Mouse (Mus musculus) midbrain, embryonic 14.5 days (tissue): ENCODE results near the gene Stard3. TPM values are rescaled to one million over a fixed set of nuclear protein-coding genes. Genes with fewer than 3 reads are reported as not detected.
A peak's percentile ranks its signal among the peaks of the same experiment; 100 is the strongest.

Experiments
- ATAC-seq: fragments of 200-750 bp; cut with Nextera tagmentation; 2 replicates; pipeline ENCODE4 v1.8.0; 2017; ENCODE audit warnings: moderate number of reproducible peaks, moderate library complexity; ENCODE audit not compliant: low FRiP score, low TSS enrichment
- DNase-seq: peaks from one replicate; pipeline ENCODE4 v3.0.0-alpha.2; 2015
- H3K27ac ChIP-seq: fragments of 300-500 bp; sonication (generic); replicated peaks from 2 replicates; pipeline ENCODE4 v1.5.1; 2014; ENCODE audit warnings: mild to moderate bottlenecking, low read depth, low read length, moderate library complexity
- H3K27me3 ChIP-seq: fragments of 300-500 bp; sonication (generic); 2 replicates; pipeline ENCODE4 v1.6.1; 2014; ENCODE audit warnings: low read length, control low read depth, mixed read lengths; ENCODE audit not compliant: control insufficient read depth, insufficient read depth
- H3K36me3 ChIP-seq: fragments of 300-500 bp; sonication (generic); 2 replicates; pipeline ENCODE4 v1.6.1; 2014; ENCODE audit warnings: low read length, control low read depth; ENCODE audit not compliant: control insufficient read depth, insufficient read depth
- H3K4me1 ChIP-seq: fragments of 300-500 bp; sonication (generic); 2 replicates; pipeline ENCODE4 v1.6.1; 2014; ENCODE audit warnings: mild to moderate bottlenecking, antibody characterized with exemption, low read length, control low read depth; ENCODE audit not compliant: control insufficient read depth, insufficient read depth
- H3K4me2 ChIP-seq: fragments of 300-500 bp; sonication (generic); 2 replicates; pipeline ENCODE4 v1.6.1; 2014; ENCODE audit warnings: mild to moderate bottlenecking, low read length, moderate library complexity
- H3K4me3 ChIP-seq: fragments of 300-500 bp; sonication (generic); replicated peaks from 2 replicates; pipeline ENCODE4 v1.5.1; 2014; ENCODE audit warnings: low read depth, low read length
- H3K9ac ChIP-seq: fragments of 300-500 bp; sonication (generic); replicated peaks from 2 replicates; pipeline ENCODE4 v1.6.1; 2014; ENCODE audit warnings: mild to moderate bottlenecking, low read length, moderate library complexity
- H3K9me3 ChIP-seq: fragments of 300-500 bp; sonication (generic); 2 replicates; pipeline ENCODE4 v1.6.1; 2016; ENCODE audit warnings: low read length, control low read depth, mixed read lengths; ENCODE audit not compliant: control insufficient read depth
- WGBS: fragments of 180-500 bp; shearing (Covaris S2); extraction: QIAGEN DNeasy Blood & Tissue Kit; methylation state at CpG from one replicate; pipeline ENCODE4 v1.1.7; 2014; 5-methylcytosine and 5-hydroxymethylcytosine counted together
- polyA plus RNA-seq: library from polyadenylated mRNA; unstranded; fragments of >200 nt; fragmentation: Nextera tagmentation; extraction: Ambion mirVana; gene quantifications from 2 replicates; pipeline ENCODE4 v1.2.1, GENCODE M21; 2014

The Stard3 gene
- polyA plus RNA-seq, 1 experiment from 2014 or later = 36.0 TPM

- Histone ChIP-seq H3K4me2 (no peak overlapping the region), H3K4me1 (peaks cover 12% of the 10 kb centered on the region; the same call in 1 of the 2 replicates), H3K27me3 (peaks cover 94% of the 10 kb centered on the region), H3K27ac (no peak overlapping the region), H3K9me3 (no peaks in the 10 kb centered on the region), H3K36me3 (no peaks in the 10 kb centered on the region), H3K4me3 (no peak overlapping the region), H3K9ac (no peak overlapping the region)
- 85% methylated on average over 3 of the region's 3 CpGs for WGBS
- no peak for ATAC-seq
- no peak for DNase-seq
These were observed 26.0 kb upstream of the Stard3 start for GRCm38 (mm10) chr11:98332186-98332585.

DNA sequence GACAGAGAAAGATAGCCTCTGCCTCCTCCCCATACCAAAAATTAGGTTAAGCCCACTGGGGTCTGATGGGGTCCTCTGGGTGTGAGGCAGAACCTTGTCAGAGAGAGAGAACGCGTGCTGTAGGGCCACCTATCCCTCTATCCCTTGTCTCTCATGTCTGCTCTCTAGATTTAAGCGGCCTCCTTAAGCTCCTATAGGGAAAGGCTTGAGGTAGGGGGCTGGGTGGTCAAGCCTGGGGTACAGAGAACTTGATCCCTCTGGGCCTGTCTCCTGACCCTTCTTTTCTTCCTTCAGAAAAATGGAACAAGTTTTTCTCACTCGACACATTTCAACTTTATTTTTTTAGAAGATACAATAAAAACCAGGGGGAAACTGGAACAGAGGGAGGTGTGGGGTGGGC, 25.3 kb upstream of the Stard3 start:
- ATAC-seq (no peak), DNase-seq (no peak)
- no peaks in the 10 kb centered on the region for H3K36me3 ChIP-seq
- no peaks in the 10 kb centered on the region for H3K9me3 ChIP-seq
- peaks cover 94% of the 10 kb centered on the region for H3K27me3 ChIP-seq
- H3K4me3 ChIP-seq = no peak overlapping the region
- no peak overlapping the region for H3K27ac ChIP-seq
- H3K9ac ChIP-seq = no peak overlapping the region
- 0 out of 2 replicates have a peak, but pooled peaks cover 9% of the 10 kb centered on the region for H3K4me1 ChIP-seq
- 72% methylated on average over 4 of the region's 4 CpGs for WGBS
- H3K4me2 ChIP-seq = no peak overlapping the region

- no peak for DNase-seq
- no peak overlapping the region for H3K4me3 ChIP-seq
- ATAC-seq = no peak
- H3K9me3 ChIP-seq = no peaks in the 10 kb centered on the region
- no peaks in the 10 kb centered on the region for H3K36me3 ChIP-seq
- H3K27ac ChIP-seq = no peak overlapping the region; the same call in 1 of the 2 replicates
- no peak overlapping the region for H3K4me2 ChIP-seq
- peaks cover 9% of the 10 kb centered on the region; the same call in 1 of the 2 replicates for H3K4me1 ChIP-seq
- no peak overlapping the region for H3K9ac ChIP-seq
- H3K27me3 ChIP-seq = peaks cover 94% of the 10 kb centered on the region
- 74% methylated on average over 10 of the region's 10 CpGs for WGBS
These were observed 24.9 kb upstream of the Stard3 start for GRCm38 (mm10) chr11:98333263-98333696.

GRCm38 (mm10) chr11:98333981-98334741, 24.0 kb upstream of the Stard3 start:
- H3K4me1 ChIP-seq = peaks cover 15% of the 10 kb centered on the region; the same call in 1 of the 2 replicates
- under 1% methylated on average over 39 of the region's 41 CpGs for WGBS
- no peaks in the 10 kb centered on the region for H3K9me3 ChIP-seq
- peak overlapping the region; percentile 58 for H3K4me2 ChIP-seq
- peak; percentile 32; the same call in 1 of the 2 replicates for ATAC-seq
- no peaks in the 10 kb centered on the region for H3K36me3 ChIP-seq
- DNase-seq = peak; percentile 53
- H3K4me3 ChIP-seq = peak overlapping the region; percentile 27
- peaks cover 93% of the 10 kb centered on the region for H3K27me3 ChIP-seq
- 0 out of 2 replicates have a peak overlapping the region, but pooled peaks have one; percentile 13 for H3K27ac ChIP-seq
- H3K9ac ChIP-seq = peak overlapping the region; percentile 42

- H3K4me1 ChIP-seq = peaks cover 25% of the 10 kb centered on the region
- no peak for ATAC-seq
These were observed 22.9 kb upstream of the Stard3 start for GRCm38 (mm10) chr11:98335250-98335649.

GRCm38 (mm10) chr11:98336245-98337107, 21.7 kb upstream of the Stard3 start:
- ATAC-seq = no peak
- DNase-seq = no peak

More at GRCm38 (mm10) chr11:98335250-98335649, 22.9 kb upstream of the Stard3 start:
- H3K27me3 ChIP-seq = peaks cover 92% of the 10 kb centered on the region
- H3K4me2 ChIP-seq = no peak overlapping the region
- DNase-seq = no peak
- no peaks in the 10 kb centered on the region for H3K9me3 ChIP-seq
- H3K4me3 ChIP-seq = no peak overlapping the region
- H3K36me3 ChIP-seq = no peaks in the 10 kb centered on the region
- no peak overlapping the region for H3K9ac ChIP-seq
- H3K27ac ChIP-seq = no peak overlapping the region
- 9% methylated on average over 9 of the region's 9 CpGs for WGBS

GRCm38 (mm10) chr11:98338507-98338961, 19.6 kb upstream of the Stard3 start:
- Histone ChIP-seq H3K9me3 (no peaks in the 10 kb centered on the region), H3K9ac (peak overlapping the region; percentile 60), H3K4me2 (peak overlapping the region; percentile 94), H3K4me1 (peaks cover 33% of the 10 kb centered on the region), H3K4me3 (peak overlapping the region; percentile 47), H3K36me3 (no peaks in the 10 kb centered on the region), H3K27ac (peak overlapping the region; percentile 82), H3K27me3 (peaks cover 79% of the 10 kb centered on the region)
- DNase-seq (peak; percentile 83), ATAC-seq (0 out of 2 replicates have a peak, but pooled peaks have one; percentile 11)
- WGBS = under 1% methylated on average over 55 of the region's 57 CpGs

More at GRCm38 (mm10) chr11:98336245-98337107, 21.7 kb upstream of the Stard3 start:
- H3K4me2 ChIP-seq = no peak overlapping the region
- H3K36me3 ChIP-seq = no peaks in the 10 kb centered on the region
- no peaks in the 10 kb centered on the region for H3K9me3 ChIP-seq
- no peak overlapping the region for H3K27ac ChIP-seq
- peaks cover 25% of the 10 kb centered on the region for H3K4me1 ChIP-seq
- H3K27me3 ChIP-seq = peaks cover 89% of the 10 kb centered on the region
- H3K9ac ChIP-seq = no peak overlapping the region
- no peak overlapping the region for H3K4me3 ChIP-seq
- 22% methylated on average over 13 of the region's 13 CpGs for WGBS

GRCm38 (mm10) chr11:98339071-98339501, 19.1 kb upstream of the Stard3 start:
- no peaks in the 10 kb centered on the region for H3K36me3 ChIP-seq
- H3K27ac ChIP-seq = peak overlapping the region; percentile 82
- peaks cover 29% of the 10 kb centered on the region for H3K4me1 ChIP-seq
- under 1% methylated on average over 19 of the region's 19 CpGs for WGBS
- no peaks in the 10 kb centered on the region for H3K9me3 ChIP-seq
- peak overlapping the region; percentile 47 for H3K4me3 ChIP-seq
- peak overlapping the region; percentile 94 for H3K4me2 ChIP-seq
- ATAC-seq (0 out of 2 replicates have a peak, but pooled peaks have one; percentile 31), DNase-seq (peak; percentile 72)
- H3K27me3 ChIP-seq = peaks cover 74% of the 10 kb centered on the region
- H3K9ac ChIP-seq = peak overlapping the region; percentile 60
